Mouse (Mus musculus): ENCODE measurements at regions not wholly inside any gene's neighbourhood (a gene's known extent, or its start where the extent isn't known, plus 50 kb on each side); places are given as distances from the start of the nearest gene placed in this dataset.

GRCm38 (mm10) chr13:119147701-119148100, 280.7 kb upstream of the Paip1 start:
- Histone ChIP-seq H3K27me3 (no peaks in the 10 kb centered on the region), H3K4me2 (replicated peaks) (no peak overlapping the region), H3K27ac (no peak overlapping the region), H3K9ac (replicated peaks) (no peak overlapping the region), H3K4me1 (replicated peaks) (no peaks in the 10 kb centered on the region), H3K9me3 (no peaks in the 10 kb centered on the region), H3K4me3 (replicated peaks) (no peak overlapping the region), H3K36me3 (no peaks in the 10 kb centered on the region)
- WGBS: 85% methylated on average over 3 of the region's 3 CpGs
- ATAC-seq: no peak

GRCm38 (mm10) chr13:119149141-119149540, 279.3 kb upstream of the Paip1 start:
- no peak overlapping the region for H3K27ac ChIP-seq
- no peak overlapping the region for H3K4me3 ChIP-seq (replicated peaks)
- no peak overlapping the region for H3K4me2 ChIP-seq (replicated peaks)
- no peak for ATAC-seq
- no peaks in the 10 kb centered on the region for H3K9me3 ChIP-seq
- no peak overlapping the region for H3K9ac ChIP-seq (replicated peaks)
- 88% methylated on average over 4 of the region's 4 CpGs for WGBS
- no peaks in the 10 kb centered on the region for H3K27me3 ChIP-seq
- no peaks in the 10 kb centered on the region for H3K4me1 ChIP-seq (replicated peaks)
- H3K36me3 ChIP-seq: no peaks in the 10 kb centered on the region

GRCm38 (mm10) chr13:119150847-119151548, 277.4 kb upstream of the Paip1 start:
- Histone ChIP-seq H3K4me3 (replicated peaks) (no peak overlapping the region), H3K4me1 (replicated peaks) (no peaks in the 10 kb centered on the region), H3K27me3 (no peaks in the 10 kb centered on the region), H3K27ac (no peak overlapping the region), H3K9ac (replicated peaks) (no peak overlapping the region), H3K36me3 (no peaks in the 10 kb centered on the region), H3K4me2 (replicated peaks) (no peak overlapping the region), H3K9me3 (no peaks in the 10 kb centered on the region)
- ATAC-seq: no peak
- 84% methylated on average over 4 of the region's 4 CpGs for WGBS

GRCm38 (mm10) chr13:119177753-119178152, 250.6 kb upstream of the Paip1 start:
- H3K4me2 ChIP-seq (replicated peaks): no peak overlapping the region
- H3K4me1 ChIP-seq (replicated peaks): no peaks in the 10 kb centered on the region
- H3K27ac ChIP-seq: no peak overlapping the region
- WGBS: 83% methylated on average over 4 of the region's 4 CpGs
- no peaks in the 10 kb centered on the region for H3K36me3 ChIP-seq
- H3K9me3 ChIP-seq: no peaks in the 10 kb centered on the region
- H3K9ac ChIP-seq (replicated peaks): no peak overlapping the region
- H3K4me3 ChIP-seq (replicated peaks): no peak overlapping the region
- no peaks in the 10 kb centered on the region for H3K27me3 ChIP-seq
- no peak for ATAC-seq

GRCm38 (mm10) chr13:119178212-119178611, 250.2 kb upstream of the Paip1 start:
- H3K36me3 ChIP-seq: no peaks in the 10 kb centered on the region
- H3K4me3 ChIP-seq (replicated peaks): no peak overlapping the region
- no peaks in the 10 kb centered on the region for H3K9me3 ChIP-seq
- ATAC-seq: no peak
- H3K4me1 ChIP-seq (replicated peaks): no peaks in the 10 kb centered on the region
- no peak overlapping the region for H3K27ac ChIP-seq
- no peak overlapping the region for H3K9ac ChIP-seq (replicated peaks)
- no peaks in the 10 kb centered on the region for H3K27me3 ChIP-seq
- H3K4me2 ChIP-seq (replicated peaks): no peak overlapping the region
- 90% methylated on average over 5 of the region's 5 CpGs for WGBS

GRCm38 (mm10) chr13:119179157-119179920, 249.1 kb upstream of the Paip1 start:
- Histone ChIP-seq H3K27ac (no peak overlapping the region), H3K9me3 (no peaks in the 10 kb centered on the region), H3K4me1 (replicated peaks) (no peaks in the 10 kb centered on the region), H3K4me3 (replicated peaks) (no peak overlapping the region), H3K36me3 (no peaks in the 10 kb centered on the region), H3K9ac (replicated peaks) (no peak overlapping the region), H3K4me2 (replicated peaks) (no peak overlapping the region), H3K27me3 (no peaks in the 10 kb centered on the region)
- ATAC-seq: no peak
- 25% methylated on average over 1 of the region's 1 CpGs for WGBS

- no peaks in the 10 kb centered on the region for H3K36me3 ChIP-seq
- H3K27ac ChIP-seq: no peak overlapping the region
- no peak overlapping the region for H3K4me2 ChIP-seq (replicated peaks)
- no peaks in the 10 kb centered on the region for H3K27me3 ChIP-seq
- H3K4me3 ChIP-seq (replicated peaks): no peak overlapping the region
- no peaks in the 10 kb centered on the region for H3K9me3 ChIP-seq
- H3K9ac ChIP-seq (replicated peaks): no peak overlapping the region
- H3K4me1 ChIP-seq (replicated peaks): no peaks in the 10 kb centered on the region
- 87% methylated on average over 6 of the region's 6 CpGs for WGBS
- no peak for ATAC-seq
Measured at GRCm38 (mm10) chr13:119184322-119184877, 244.0 kb upstream of the Paip1 start.

- no peaks in the 10 kb centered on the region for H3K27me3 ChIP-seq
- H3K9ac ChIP-seq (replicated peaks): no peak overlapping the region
- ATAC-seq: no peak; the same call in 1 of the 2 replicates
- WGBS: 92% methylated on average over 5 of the region's 5 CpGs
- H3K27ac ChIP-seq: no peak overlapping the region
- H3K9me3 ChIP-seq: no peaks in the 10 kb centered on the region
- no peak overlapping the region for H3K4me2 ChIP-seq (replicated peaks)
- H3K4me1 ChIP-seq (replicated peaks): no peaks in the 10 kb centered on the region
- H3K36me3 ChIP-seq: no peaks in the 10 kb centered on the region
- no peak overlapping the region for H3K4me3 ChIP-seq (replicated peaks)
Measured at GRCm38 (mm10) chr13:119185567-119186143, 242.7 kb upstream of the Paip1 start.

- no peak overlapping the region for H3K9ac ChIP-seq (replicated peaks)
- no peak overlapping the region for H3K4me3 ChIP-seq (replicated peaks)
- 94% methylated on average over 11 of the region's 11 CpGs for WGBS
- no peaks in the 10 kb centered on the region for H3K36me3 ChIP-seq
- H3K4me2 ChIP-seq (replicated peaks): no peak overlapping the region
- H3K9me3 ChIP-seq: no peaks in the 10 kb centered on the region
- H3K27me3 ChIP-seq: no peaks in the 10 kb centered on the region
- H3K27ac ChIP-seq: no peak overlapping the region
- H3K4me1 ChIP-seq (replicated peaks): no peaks in the 10 kb centered on the region
- no peak for ATAC-seq
Measured at GRCm38 (mm10) chr13:119231556-119231955, 196.8 kb upstream of the Paip1 start.

- H3K4me3 ChIP-seq (replicated peaks): no peak overlapping the region
- no peaks in the 10 kb centered on the region for H3K9me3 ChIP-seq
- no peaks in the 10 kb centered on the region for H3K27me3 ChIP-seq
- ATAC-seq: no peak
- no peak overlapping the region for H3K4me2 ChIP-seq (replicated peaks)
- H3K27ac ChIP-seq: no peak overlapping the region
- no peaks in the 10 kb centered on the region for H3K36me3 ChIP-seq
- H3K4me1 ChIP-seq (replicated peaks): no peaks in the 10 kb centered on the region
- WGBS: 60% methylated on average over 8 of the region's 8 CpGs
- no peak overlapping the region for H3K9ac ChIP-seq (replicated peaks)
Measured at GRCm38 (mm10) chr13:119232100-119233029, 196.0 kb upstream of the Paip1 start.

- H3K4me1 ChIP-seq (replicated peaks): no peaks in the 10 kb centered on the region
- ATAC-seq: no peak
- H3K36me3 ChIP-seq: no peaks in the 10 kb centered on the region
- 96% methylated on average over 4 of the region's 4 CpGs for whole genome bisulfite sequencing
- no peak overlapping the region for H3K9ac ChIP-seq (replicated peaks)
- H3K4me3 ChIP-seq (replicated peaks): no peak overlapping the region
- H3K27ac ChIP-seq: no peak overlapping the region
- H3K27me3 ChIP-seq: no peaks in the 10 kb centered on the region
- H3K4me2 ChIP-seq (replicated peaks): no peak overlapping the region
- no peaks in the 10 kb centered on the region for H3K9me3 ChIP-seq
Measured at GRCm38 (mm10) chr13:119233030-119233385, 195.4 kb upstream of the Paip1 start.

Measured in midbrain, embryonic 13.5 days (tissue).